Mouse (Mus musculus): ENCODE results near the gene Slc39a11. TPM values are rescaled to one million over a fixed set of nuclear protein-coding genes. Genes with fewer than 3 reads are reported as not detected.

Slc39a11 gene
- polyA plus RNA-seq, 1 experiment from 2014 or later, result 12.5 TPM

DNA sequence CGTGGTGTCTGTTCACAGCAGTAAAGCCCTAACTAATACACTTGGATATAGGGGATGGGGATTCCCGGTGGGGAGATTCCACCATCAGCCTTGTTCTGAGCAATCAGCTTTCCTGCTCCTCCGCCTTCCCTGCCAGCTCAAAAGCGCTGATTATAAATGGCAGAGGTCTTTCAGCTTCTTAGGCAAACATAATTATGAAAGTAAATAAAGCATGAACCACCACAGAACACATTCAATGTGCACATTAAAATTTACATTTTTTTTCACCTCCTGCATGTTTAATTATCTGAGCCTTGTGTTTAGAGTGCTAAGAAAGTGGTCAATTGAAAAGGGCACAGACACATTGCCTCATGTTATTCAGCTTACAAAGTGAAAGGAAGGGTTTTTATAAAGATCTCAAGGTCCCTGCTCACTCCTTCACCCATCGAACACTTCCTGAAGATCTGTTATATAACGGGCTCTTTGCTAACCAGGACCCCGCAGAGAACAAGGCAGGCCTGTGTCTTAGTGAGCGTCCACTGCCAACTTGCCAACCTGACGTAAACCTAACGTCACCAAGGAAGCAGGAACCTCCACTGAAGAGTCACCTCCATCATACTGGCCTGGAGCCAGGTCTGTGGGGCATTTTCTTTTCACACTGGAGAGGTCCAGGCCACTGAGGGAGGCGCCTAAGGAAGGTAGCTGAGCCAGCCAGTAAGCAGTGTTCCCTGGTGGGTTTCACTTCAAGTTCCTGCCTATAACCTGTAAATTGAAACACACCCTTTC, 142.0 kb downstream of the Slc39a11 start:
- 78% methylated on average over 11 of the region's 11 CpGs for WGBS
- Histone ChIP-seq H3K4me2 (ENCODE audit: low read depth, low read length) (no peak overlapping the region), H3K27ac (replicated peaks; ENCODE audit: low read depth, low read length) (no peak overlapping the region), H3K4me3 (ENCODE audit: low read depth, low read length) (no peak overlapping the region), H3K9me3 (replicated peaks; ENCODE audit: control insufficient read depth, low read length) (no peaks in the 10 kb centered on the region), H3K9ac (replicated peaks; ENCODE audit: low read length) (no peak overlapping the region), H3K36me3 (replicated peaks; ENCODE audit: control insufficient read depth, insufficient read depth, low read depth, low read length) (no peaks in the 10 kb centered on the region), H3K4me1 (ENCODE audit: control insufficient read depth, insufficient read depth, low read length) (no peaks in the 10 kb centered on the region), H3K27me3 (ENCODE audit: control insufficient read depth, insufficient read depth, low read length) (no peaks in the 10 kb centered on the region)
- DNase-seq (ENCODE audit: low spot score) (no peak), ATAC-seq (replicated peaks; ENCODE audit: insufficient number of reproducible peaks, low FRiP score, low TSS enrichment, low read depth) (no peak)

DNA sequence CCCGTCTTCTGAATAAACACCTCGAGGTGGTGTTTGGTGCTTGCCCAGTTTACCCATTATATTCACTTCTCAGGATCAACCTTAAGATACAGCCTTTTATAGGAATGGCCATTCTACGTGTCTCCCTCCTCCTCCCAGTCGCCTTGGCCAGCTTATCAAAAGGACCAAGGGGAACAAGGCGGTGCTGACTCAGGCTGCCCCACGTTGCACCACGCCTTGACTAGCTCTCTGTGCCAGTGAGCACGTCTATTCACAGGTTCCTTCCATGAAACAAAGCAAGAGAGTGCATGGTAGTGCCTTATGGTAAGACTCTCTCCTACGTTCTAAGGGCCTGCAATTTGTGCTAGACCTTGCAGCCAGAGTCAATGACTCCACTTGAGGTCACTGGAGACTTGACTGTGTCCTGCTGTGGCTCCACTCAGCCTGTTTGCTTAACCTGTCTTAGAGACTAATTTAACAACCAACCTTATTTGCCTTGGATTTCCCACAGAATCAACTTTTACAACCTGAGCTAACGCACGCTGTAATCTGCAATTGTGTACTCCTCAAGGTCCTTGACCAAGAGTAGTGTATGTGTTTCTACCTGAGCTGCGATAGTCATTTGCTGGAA, 144.2 kb downstream of the Slc39a11 start:
- ATAC-seq (replicated peaks; ENCODE audit: insufficient number of reproducible peaks, low FRiP score, low TSS enrichment, low read depth) (no peak), DNase-seq (ENCODE audit: low spot score) (no peak)
- Histone ChIP-seq H3K9me3 (replicated peaks; ENCODE audit: control insufficient read depth, low read length) (no peaks in the 10 kb centered on the region), H3K36me3 (replicated peaks; ENCODE audit: control insufficient read depth, insufficient read depth, low read depth, low read length) (no peaks in the 10 kb centered on the region), H3K27ac (replicated peaks; ENCODE audit: low read depth, low read length) (no peak overlapping the region), H3K4me1 (ENCODE audit: control insufficient read depth, insufficient read depth, low read length) (no peaks in the 10 kb centered on the region), H3K4me2 (ENCODE audit: low read depth, low read length) (no peak overlapping the region), H3K27me3 (ENCODE audit: control insufficient read depth, insufficient read depth, low read length) (no peaks in the 10 kb centered on the region), H3K9ac (replicated peaks; ENCODE audit: low read length) (no peak overlapping the region), H3K4me3 (ENCODE audit: low read depth, low read length) (no peak overlapping the region)
- 93% methylated on average over 12 of the region's 12 CpGs for WGBS

DNA sequence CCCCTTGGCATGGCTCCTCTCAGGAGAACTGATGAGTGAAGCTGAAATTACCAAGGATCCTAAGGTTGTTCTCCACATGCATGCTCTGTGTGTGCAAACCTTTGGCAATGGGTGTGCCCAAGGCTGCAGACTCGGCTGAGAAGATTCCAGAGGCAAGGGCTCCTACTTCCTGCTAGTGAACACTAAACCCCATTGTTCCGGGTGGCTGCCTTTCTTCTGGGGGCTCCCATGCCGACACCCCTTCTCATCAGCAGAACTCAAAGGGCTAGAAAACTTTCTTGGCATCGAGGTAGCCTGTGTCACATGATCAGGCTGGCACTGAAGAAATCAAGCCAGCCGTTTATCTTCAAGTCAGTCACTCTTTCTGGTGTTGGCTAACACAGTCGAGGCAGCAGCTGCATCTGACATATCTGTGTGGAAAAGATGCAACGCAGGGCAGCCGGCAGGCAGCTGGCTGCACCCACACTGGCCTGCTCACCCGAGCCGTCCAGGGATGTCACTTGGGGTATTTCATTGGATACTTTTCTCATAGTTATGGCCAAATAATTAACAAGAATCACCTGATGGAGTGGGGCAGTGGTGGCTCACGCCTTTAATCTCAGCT, 145.3 kb downstream of the Slc39a11 start:
- no peak overlapping the region for H3K4me2 ChIP-seq (ENCODE audit: low read depth, low read length)
- no peaks in the 10 kb centered on the region for H3K4me1 ChIP-seq (ENCODE audit: control insufficient read depth, insufficient read depth, low read length)
- H3K9ac ChIP-seq (replicated peaks; ENCODE audit: low read length), result no peak overlapping the region
- no peaks in the 10 kb centered on the region for H3K9me3 ChIP-seq (replicated peaks; ENCODE audit: control insufficient read depth, low read length)
- no peaks in the 10 kb centered on the region for H3K27me3 ChIP-seq (ENCODE audit: control insufficient read depth, insufficient read depth, low read length)
- 68% methylated on average over 11 of the region's 11 CpGs for WGBS
- H3K36me3 ChIP-seq (replicated peaks; ENCODE audit: control insufficient read depth, insufficient read depth, low read depth, low read length), result no peaks in the 10 kb centered on the region
- DNase-seq (ENCODE audit: low spot score), result no peak
- no peak overlapping the region for H3K27ac ChIP-seq (replicated peaks; ENCODE audit: low read depth, low read length)
- no peak overlapping the region for H3K4me3 ChIP-seq (ENCODE audit: low read depth, low read length)
- no peak for ATAC-seq (replicated peaks; ENCODE audit: insufficient number of reproducible peaks, low FRiP score, low TSS enrichment, low read depth)

DNA sequence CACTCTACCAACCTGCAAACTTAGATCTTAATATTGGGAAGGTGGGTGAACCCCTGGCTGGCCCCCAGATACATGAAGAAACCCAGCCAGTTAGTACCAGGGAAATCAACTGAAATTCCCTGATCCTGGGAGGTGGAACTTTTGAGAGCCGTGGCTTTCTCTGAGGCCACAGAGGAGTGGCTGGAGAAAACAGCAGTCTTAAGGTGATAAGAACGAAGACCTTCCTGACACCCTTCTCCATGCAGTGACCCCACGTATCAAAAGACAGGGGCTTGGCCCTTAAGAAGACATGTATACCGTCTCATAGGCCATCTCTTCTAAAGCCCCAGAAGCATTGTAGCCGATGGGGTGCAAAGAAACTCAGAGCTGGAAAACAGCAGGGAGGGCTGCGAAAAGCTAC, 146.9 kb downstream of the Slc39a11 start:
- no peak for ATAC-seq (replicated peaks; ENCODE audit: insufficient number of reproducible peaks, low FRiP score, low TSS enrichment, low read depth)
- no peak for DNase-seq (ENCODE audit: low spot score)
- H3K36me3 ChIP-seq (replicated peaks; ENCODE audit: control insufficient read depth, insufficient read depth, low read depth, low read length), result no peaks in the 10 kb centered on the region
- no peaks in the 10 kb centered on the region for H3K27me3 ChIP-seq (ENCODE audit: control insufficient read depth, insufficient read depth, low read length)
- no peak overlapping the region for H3K4me2 ChIP-seq (ENCODE audit: low read depth, low read length)
- H3K9me3 ChIP-seq (replicated peaks; ENCODE audit: control insufficient read depth, low read length), result no peaks in the 10 kb centered on the region
- no peak overlapping the region for H3K27ac ChIP-seq (replicated peaks; ENCODE audit: low read depth, low read length)
- H3K4me1 ChIP-seq (ENCODE audit: control insufficient read depth, insufficient read depth, low read length), result no peaks in the 10 kb centered on the region
- 84% methylated on average over 6 of the region's 6 CpGs for WGBS
- H3K9ac ChIP-seq (replicated peaks; ENCODE audit: low read length), result no peak overlapping the region
- H3K4me3 ChIP-seq (ENCODE audit: low read depth, low read length), result no peak overlapping the region

DNA sequence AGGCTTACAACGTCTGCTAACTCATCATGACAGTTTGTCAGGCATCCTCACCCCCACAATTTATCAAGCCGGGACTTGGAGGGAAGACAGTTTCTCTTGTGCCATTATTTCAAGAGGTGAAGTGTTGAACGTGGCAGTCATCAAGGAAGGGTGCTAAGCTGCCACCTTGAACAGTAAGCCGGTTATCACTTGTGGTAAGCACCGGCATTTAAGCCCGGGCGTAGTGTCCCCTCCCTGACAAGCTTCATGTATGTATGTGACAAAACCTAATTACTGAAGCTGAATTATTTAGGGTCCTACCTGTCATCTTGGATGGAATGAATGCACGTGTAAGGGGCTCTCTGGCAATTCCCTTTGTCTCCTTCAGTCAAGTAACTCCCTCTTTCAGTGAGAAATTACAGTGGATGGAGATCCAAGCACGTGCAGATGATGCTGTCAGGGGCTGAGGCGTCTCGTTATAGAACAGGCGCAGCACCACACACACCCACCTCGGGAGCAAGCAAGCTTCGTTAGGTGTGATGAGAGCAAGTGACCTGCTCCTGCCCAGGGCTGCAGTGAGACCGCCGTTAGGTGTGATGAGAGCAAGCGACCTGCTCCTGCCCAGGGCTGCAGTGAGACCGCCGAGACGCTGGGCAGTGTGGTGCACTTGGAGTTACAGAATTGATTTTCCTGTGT, 149.1 kb downstream of the Slc39a11 start:
- H3K36me3 ChIP-seq (replicated peaks; ENCODE audit: control insufficient read depth, insufficient read depth, low read depth, low read length), result no peaks in the 10 kb centered on the region
- 80% methylated on average over 20 of the region's 20 CpGs for WGBS
- H3K4me2 ChIP-seq (ENCODE audit: low read depth, low read length), result no peak overlapping the region
- DNase-seq (ENCODE audit: low spot score) (no peak), ATAC-seq (replicated peaks; ENCODE audit: insufficient number of reproducible peaks, low FRiP score, low TSS enrichment, low read depth) (no peak)
- H3K27me3 ChIP-seq (ENCODE audit: control insufficient read depth, insufficient read depth, low read length), result no peaks in the 10 kb centered on the region
- H3K9ac ChIP-seq (replicated peaks; ENCODE audit: low read length), result no peak overlapping the region
- no peaks in the 10 kb centered on the region for H3K9me3 ChIP-seq (replicated peaks; ENCODE audit: control insufficient read depth, low read length)
- no peak overlapping the region for H3K27ac ChIP-seq (replicated peaks; ENCODE audit: low read depth, low read length)
- H3K4me3 ChIP-seq (ENCODE audit: low read depth, low read length), result no peak overlapping the region
- H3K4me1 ChIP-seq (ENCODE audit: control insufficient read depth, insufficient read depth, low read length), result no peaks in the 10 kb centered on the region

DNA sequence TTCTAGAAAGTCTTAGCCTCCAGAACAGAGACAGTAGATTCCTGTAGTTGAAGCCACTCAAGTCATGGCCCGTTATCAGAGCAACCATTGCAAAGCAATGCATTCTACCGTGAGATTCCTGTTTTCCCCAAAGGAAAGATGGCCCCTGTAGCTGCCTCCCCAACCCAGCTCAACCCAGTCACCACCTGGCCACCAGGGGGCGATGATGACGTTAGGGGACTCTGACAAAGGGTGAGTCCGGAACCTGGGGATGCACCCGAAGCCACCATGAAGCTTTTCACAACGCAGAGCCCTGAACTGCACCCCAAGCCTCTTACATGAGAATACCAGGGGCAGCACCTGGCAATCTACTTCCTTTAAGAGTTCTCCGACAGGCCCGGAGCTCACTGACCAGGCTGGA, 151.0 kb downstream of the Slc39a11 start:
- no peak overlapping the region for H3K4me2 ChIP-seq (ENCODE audit: low read depth, low read length)
- WGBS, result 62% methylated on average over 9 of the region's 9 CpGs
- no peaks in the 10 kb centered on the region for H3K9me3 ChIP-seq (replicated peaks; ENCODE audit: control insufficient read depth, low read length)
- no peak overlapping the region for H3K9ac ChIP-seq (replicated peaks; ENCODE audit: low read length)
- no peak overlapping the region for H3K4me3 ChIP-seq (ENCODE audit: low read depth, low read length)
- H3K36me3 ChIP-seq (replicated peaks; ENCODE audit: control insufficient read depth, insufficient read depth, low read depth, low read length), result no peaks in the 10 kb centered on the region
- no peaks in the 10 kb centered on the region for H3K4me1 ChIP-seq (ENCODE audit: control insufficient read depth, insufficient read depth, low read length)
- no peaks in the 10 kb centered on the region for H3K27me3 ChIP-seq (ENCODE audit: control insufficient read depth, insufficient read depth, low read length)
- no peak overlapping the region for H3K27ac ChIP-seq (replicated peaks; ENCODE audit: low read depth, low read length)
- ATAC-seq (replicated peaks; ENCODE audit: insufficient number of reproducible peaks, low FRiP score, low TSS enrichment, low read depth) (no peak), DNase-seq (ENCODE audit: low spot score) (no peak)

DNA sequence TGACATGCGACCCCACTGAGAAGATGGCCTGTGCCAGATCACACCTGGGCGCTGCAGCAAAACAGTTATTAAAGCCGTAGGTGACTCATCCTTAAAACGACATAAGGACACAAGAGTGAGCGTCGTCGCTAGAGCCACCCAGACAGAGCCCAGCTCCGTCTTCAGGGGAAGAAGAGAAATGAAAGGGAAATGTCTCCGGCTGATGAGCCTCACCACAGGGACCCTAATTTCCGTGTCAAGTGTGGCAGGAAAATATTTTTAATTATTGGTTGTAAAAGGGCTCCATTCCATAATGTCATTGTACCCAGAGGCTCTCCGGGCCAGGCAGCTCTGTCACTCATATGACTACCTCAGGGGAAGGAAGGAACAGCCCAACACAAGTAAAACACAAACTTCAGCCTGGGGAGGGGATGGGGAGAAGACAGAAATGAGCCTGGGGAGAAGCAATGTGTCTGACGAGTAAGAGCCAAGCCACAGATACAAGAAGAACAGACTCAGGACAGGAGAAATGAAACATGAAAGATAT, 155.8 kb downstream of the Slc39a11 start:
- Histone ChIP-seq H3K27ac (replicated peaks; ENCODE audit: low read depth, low read length) (no peak overlapping the region), H3K36me3 (replicated peaks; ENCODE audit: control insufficient read depth, insufficient read depth, low read depth, low read length) (no peaks in the 10 kb centered on the region), H3K4me3 (ENCODE audit: low read depth, low read length) (no peak overlapping the region), H3K9ac (replicated peaks; ENCODE audit: low read length) (no peak overlapping the region), H3K27me3 (ENCODE audit: control insufficient read depth, insufficient read depth, low read length) (no peaks in the 10 kb centered on the region), H3K4me1 (ENCODE audit: control insufficient read depth, insufficient read depth, low read length) (no peaks in the 10 kb centered on the region), H3K4me2 (ENCODE audit: low read depth, low read length) (no peak overlapping the region), H3K9me3 (replicated peaks; ENCODE audit: control insufficient read depth, low read length) (no peaks in the 10 kb centered on the region)
- 73% methylated on average over 12 of the region's 12 CpGs for WGBS
- no peak for ATAC-seq (replicated peaks; ENCODE audit: insufficient number of reproducible peaks, low FRiP score, low TSS enrichment, low read depth)
- no peak for DNase-seq (ENCODE audit: low spot score)

Measured in embryonic facial prominence, embryonic 11.5 days (tissue).